Mouse (Mus musculus): ENCODE data around the gene Tmem204.
"Not testable (repeated sequence)": the region's sequence is repeated elsewhere in the genome, so short reads cannot be mapped to it uniquely, and the experiment has no call there.

The Tmem204 gene

GRCm38 (mm10) chr17:25083444-25083931, at the start of gene Tmem204:
Tmem204 (minus strand) TSS chr17:25083591.
- DNase-seq: no peak

GRCm38 (mm10) chr17:25130060-25130459, 46.7 kb upstream of the Tmem204 start:
- peak; percentile 9 for DNase-seq

- DNase-seq: no peak
Measured at GRCm38 (mm10) chr17:25127681-25128080, 44.3 kb upstream of the Tmem204 start.

GRCm38 (mm10) chr17:25127079-25127478, 43.7 kb upstream of the Tmem204 start:
- DNase-seq: peak; percentile 48

GRCm38 (mm10) chr17:25125442-25126060, 42.2 kb upstream of the Tmem204 start:
- not testable (repeated sequence) for DNase-seq

GRCm38 (mm10) chr17:25123979-25124378, 40.6 kb upstream of the Tmem204 start:
- peak; percentile 33 for DNase-seq

- DNase-seq: no peak
Measured at GRCm38 (mm10) chr17:25120406-25120805, 37.0 kb upstream of the Tmem204 start, which contains the start of gene Ptx4. Ptx4 (plus strand) TSS chr17:25120760.

GRCm38 (mm10) chr17:25117263-25117662, 33.9 kb upstream of the Tmem204 start:
- DNase-seq: no peak

- peak; percentile 96 for DNase-seq
Measured at GRCm38 (mm10) chr17:25115664-25116432, 32.5 kb upstream of the Tmem204 start, which contains the start of gene Telo2. Telo2 (minus strand) TSS chr17:25115967.

- DNase-seq: no peak
Measured at GRCm38 (mm10) chr17:25114908-25115645, 31.7 kb upstream of the Tmem204 start.

- no peak for DNase-seq
Measured at GRCm38 (mm10) chr17:25112423-25112810, 29.0 kb upstream of the Tmem204 start.

- DNase-seq: no peak
Measured at GRCm38 (mm10) chr17:25111739-25112422, 28.5 kb upstream of the Tmem204 start.

- no peak for DNase-seq
Measured at GRCm38 (mm10) chr17:25111220-25111619, 27.8 kb upstream of the Tmem204 start.

- no peak for DNase-seq
Measured at GRCm38 (mm10) chr17:25110590-25110989, 27.2 kb upstream of the Tmem204 start.

- peak; percentile 67 for DNase-seq
Measured at GRCm38 (mm10) chr17:25109578-25109977, 26.2 kb upstream of the Tmem204 start.

GRCm38 (mm10) chr17:25107786-25108185, 24.4 kb upstream of the Tmem204 start:
- no peak for DNase-seq

- no peak for DNase-seq
Measured at GRCm38 (mm10) chr17:25101338-25101737, 17.9 kb upstream of the Tmem204 start.

- no peak for DNase-seq
Measured at GRCm38 (mm10) chr17:25100052-25100451, 16.7 kb upstream of the Tmem204 start.

- no peak for DNase-seq
Measured at GRCm38 (mm10) chr17:25096221-25096620, 12.8 kb upstream of the Tmem204 start.

- DNase-seq: no peak
Measured at GRCm38 (mm10) chr17:25090450-25090849, 7.1 kb upstream of the Tmem204 start.

GRCm38 (mm10) chr17:25089158-25089557, 5.8 kb upstream of the Tmem204 start:
- DNase-seq: no peak

- DNase-seq: no peak
Measured at GRCm38 (mm10) chr17:25086724-25087123, 3.3 kb upstream of the Tmem204 start.
